Mouse (Mus musculus): ENCODE measurements at regions not wholly inside any gene's neighbourhood (a gene's known extent, or its start where the extent isn't known, plus 50 kb on each side); places are given as distances from the start of the nearest gene placed in this dataset.

DNA sequence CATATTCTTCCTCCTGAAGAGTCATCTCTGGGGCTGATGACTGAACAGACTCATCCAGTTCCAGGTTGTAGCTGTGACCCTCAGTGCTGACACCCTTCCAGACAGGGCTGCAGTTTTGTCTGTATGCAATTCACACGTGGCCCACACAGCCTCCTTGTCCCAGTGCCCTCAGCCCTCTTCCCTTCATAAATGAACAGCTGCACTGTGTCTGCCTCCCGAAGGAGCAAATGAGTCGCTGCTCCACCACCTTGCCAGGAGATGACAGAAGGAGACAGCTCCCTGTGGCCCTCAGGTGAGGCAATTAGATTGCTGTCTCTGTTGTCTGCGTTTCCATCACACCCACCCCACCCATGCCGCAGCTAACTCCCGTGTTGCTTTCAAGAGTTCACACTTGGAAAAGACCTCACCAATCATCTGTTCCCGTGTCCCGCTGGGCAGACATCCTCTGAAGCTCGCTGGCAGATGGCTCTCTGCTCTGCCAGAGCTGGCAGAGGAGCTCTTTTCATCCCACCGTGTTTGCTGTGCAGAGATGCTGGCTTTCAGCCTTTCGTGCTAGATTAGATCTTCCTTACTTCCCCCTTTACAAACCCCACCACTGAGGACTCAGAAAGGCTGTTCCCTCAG lies 135.5 kb upstream of the Slc35f3 start:
- TF ChIP-seq MAFK (IDR thresholded peaks at IDR 0.05; ENCODE audit: insufficient read depth, low read depth, low read length): no peak
- TF ChIP-seq HCFC1 (IDR thresholded peaks at IDR 0.05; ENCODE audit: borderline replicate concordance, insufficient read depth, low read length): no peak
- no peak for TF ChIP-seq ZNF384 (IDR thresholded peaks at IDR 0.05; ENCODE audit: low read depth, low read length)
- TF ChIP-seq CHD2 (IDR thresholded peaks at IDR 0.05; ENCODE audit: low read depth, low read length): no peak
- TF ChIP-seq ZC3H11A (IDR thresholded peaks at IDR 0.05; ENCODE audit: borderline replicate concordance, low read depth, low read length): no peak
- Histone ChIP-seq H3K36me3 (ENCODE audit: control insufficient read depth, insufficient read depth, low read length, poor library complexity, severe bottlenecking) (no peaks in the 10 kb centered on the region), H3K4me3 (ENCODE audit: insufficient read depth in 1 of 2, low read depth in 1 of 2, low read length in 2 of 2, poor library complexity in 1 of 2, severe bottlenecking in 1 of 2) (no peak overlapping the region), H3K9ac (ENCODE audit: insufficient read depth, low read depth, low read length, poor library complexity, severe bottlenecking) (no peak overlapping the region), H3K27ac (ENCODE audit: insufficient read depth, low read depth, low read length, poor library complexity, severe bottlenecking) (no peak overlapping the region), H3K9me3 (ENCODE audit: control insufficient read depth, insufficient read depth, low read depth, low read length) (no peaks in the 10 kb centered on the region), H3K4me1 (ENCODE audit: control insufficient read depth in 2 of 2, insufficient read depth in 2 of 2, low read length in 2 of 2, poor library complexity in 1 of 2) (no peaks in the 10 kb centered on the region)
- DNase-seq (ENCODE audit: low read depth, low spot score): no peak
- in situ Hi-C loops (cut with MboI; ENCODE audit: low sequenced_read_pairs in 2 of 2, unreplicated experiment in 2 of 2): no loop called here

DNA sequence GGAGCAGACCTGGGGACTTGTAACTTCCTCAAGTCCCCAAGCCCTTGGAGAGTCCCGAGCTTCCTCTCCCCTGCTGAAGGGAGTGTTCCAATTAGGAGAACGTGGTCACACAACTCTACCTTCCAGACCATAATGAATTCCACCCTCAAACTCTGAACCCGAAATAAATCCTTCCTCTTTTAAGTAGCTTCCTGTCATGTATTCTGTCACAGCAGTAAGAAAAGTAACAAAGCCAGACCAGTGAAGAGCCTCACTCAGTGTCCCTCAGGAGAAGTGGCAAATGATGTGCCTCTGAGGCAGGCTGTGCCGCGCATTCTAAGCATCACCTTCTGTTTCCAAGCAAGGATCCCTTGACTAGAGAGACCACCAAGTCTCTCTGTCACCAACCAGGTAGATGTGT lies 134.4 kb upstream of the Slc35f3 start:
- DNase-seq (ENCODE audit: low read depth, low spot score): no peak
- Histone ChIP-seq H3K4me1 (ENCODE audit: control insufficient read depth in 2 of 2, insufficient read depth in 2 of 2, low read length in 2 of 2, poor library complexity in 1 of 2) (no peaks in the 10 kb centered on the region), H3K9ac (ENCODE audit: insufficient read depth, low read depth, low read length, poor library complexity, severe bottlenecking) (no peak overlapping the region), H3K36me3 (ENCODE audit: control insufficient read depth, insufficient read depth, low read length, poor library complexity, severe bottlenecking) (no peaks in the 10 kb centered on the region), H3K4me3 (ENCODE audit: insufficient read depth in 1 of 2, low read depth in 1 of 2, low read length in 2 of 2, poor library complexity in 1 of 2, severe bottlenecking in 1 of 2) (no peak overlapping the region), H3K9me3 (ENCODE audit: control insufficient read depth, insufficient read depth, low read depth, low read length) (no peaks in the 10 kb centered on the region), H3K27ac (ENCODE audit: insufficient read depth, low read depth, low read length, poor library complexity, severe bottlenecking) (no peak overlapping the region)
- TF ChIP-seq ZNF384 (IDR thresholded peaks at IDR 0.05; ENCODE audit: low read depth, low read length): no peak
- no peak for TF ChIP-seq ZC3H11A (IDR thresholded peaks at IDR 0.05; ENCODE audit: borderline replicate concordance, low read depth, low read length)
- no peak for TF ChIP-seq CHD2 (IDR thresholded peaks at IDR 0.05; ENCODE audit: low read depth, low read length)
- TF ChIP-seq HCFC1 (IDR thresholded peaks at IDR 0.05; ENCODE audit: borderline replicate concordance, insufficient read depth, low read length): no peak
- no peak for TF ChIP-seq MAFK (IDR thresholded peaks at IDR 0.05; ENCODE audit: insufficient read depth, low read depth, low read length)
- in situ Hi-C loops (cut with MboI; ENCODE audit: low sequenced_read_pairs in 2 of 2, unreplicated experiment in 2 of 2): no loop called here

DNA sequence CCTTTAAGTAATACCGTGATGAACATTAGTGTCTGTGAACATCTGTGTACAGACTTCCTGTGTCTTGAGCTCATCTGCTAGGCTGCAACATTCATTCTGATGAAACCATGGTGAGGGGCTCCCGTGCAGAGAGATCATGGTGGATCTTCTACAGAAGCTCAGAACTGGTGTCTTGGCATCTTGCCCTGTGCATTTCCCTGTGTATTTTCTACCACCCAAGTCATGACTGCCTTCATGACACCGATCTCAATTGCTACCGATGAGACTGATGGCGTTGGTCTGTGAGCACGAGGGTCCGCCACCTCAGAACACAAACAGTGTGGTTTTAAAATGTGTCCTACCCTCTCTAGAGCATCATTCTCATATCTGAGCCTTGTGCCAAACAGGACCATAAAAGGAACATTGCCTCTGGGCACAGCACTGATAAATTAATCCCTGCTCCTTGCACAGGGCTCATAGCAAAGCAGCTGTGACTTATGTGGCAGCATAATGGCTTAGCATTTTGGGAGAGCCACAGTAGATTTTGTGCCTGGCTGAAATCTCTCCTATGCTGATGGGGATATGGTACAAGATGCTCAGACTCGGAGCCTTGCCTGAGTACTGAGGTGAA lies 132.8 kb upstream of the Slc35f3 start:
- Histone ChIP-seq H3K36me3 (ENCODE audit: control insufficient read depth, insufficient read depth, low read length, poor library complexity, severe bottlenecking) (no peaks in the 10 kb centered on the region), H3K27ac (ENCODE audit: insufficient read depth, low read depth, low read length, poor library complexity, severe bottlenecking) (no peak overlapping the region), H3K9me3 (ENCODE audit: control insufficient read depth, insufficient read depth, low read depth, low read length) (no peaks in the 10 kb centered on the region), H3K4me1 (ENCODE audit: control insufficient read depth in 2 of 2, insufficient read depth in 2 of 2, low read length in 2 of 2, poor library complexity in 1 of 2) (no peaks in the 10 kb centered on the region), H3K9ac (ENCODE audit: insufficient read depth, low read depth, low read length, poor library complexity, severe bottlenecking) (no peak overlapping the region), H3K4me3 (ENCODE audit: insufficient read depth in 1 of 2, low read depth in 1 of 2, low read length in 2 of 2, poor library complexity in 1 of 2, severe bottlenecking in 1 of 2) (no peak overlapping the region)
- no peak for DNase-seq (ENCODE audit: low read depth, low spot score)
- TF ChIP-seq ZC3H11A (IDR thresholded peaks at IDR 0.05; ENCODE audit: borderline replicate concordance, low read depth, low read length) (no peak), MAFK (IDR thresholded peaks at IDR 0.05; ENCODE audit: insufficient read depth, low read depth, low read length) (no peak), ZNF384 (IDR thresholded peaks at IDR 0.05; ENCODE audit: low read depth, low read length) (no peak), HCFC1 (IDR thresholded peaks at IDR 0.05; ENCODE audit: borderline replicate concordance, insufficient read depth, low read length) (no peak), CHD2 (IDR thresholded peaks at IDR 0.05; ENCODE audit: low read depth, low read length) (no peak)
- in situ Hi-C loops (cut with MboI; ENCODE audit: low sequenced_read_pairs in 2 of 2, unreplicated experiment in 2 of 2): no loop called here

DNA sequence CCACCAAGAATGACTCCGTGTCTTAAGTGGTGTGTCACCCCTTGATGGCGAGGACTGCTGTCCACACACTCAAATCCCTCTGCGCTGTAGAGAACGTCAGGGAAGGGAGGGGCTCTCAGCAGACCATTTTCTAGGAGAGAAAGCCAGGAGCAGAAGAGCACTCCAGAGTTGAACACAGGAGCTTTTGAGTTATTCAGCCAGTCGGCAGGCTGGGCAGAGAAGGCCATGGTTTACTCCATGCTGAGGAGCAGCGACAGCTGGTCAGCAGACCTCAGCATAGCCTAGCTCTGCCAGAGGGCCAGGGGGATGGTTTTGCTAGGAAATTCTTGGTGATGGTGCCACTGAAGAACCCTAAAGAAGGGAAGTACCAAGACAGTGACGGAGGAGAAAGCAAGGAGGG lies 132.0 kb upstream of the Slc35f3 start:
- in situ Hi-C loops (cut with MboI; ENCODE audit: low sequenced_read_pairs in 2 of 2, unreplicated experiment in 2 of 2): no loop called here
- no peaks in the 10 kb centered on the region for H3K4me1 ChIP-seq (ENCODE audit: control insufficient read depth in 2 of 2, insufficient read depth in 2 of 2, low read length in 2 of 2, poor library complexity in 1 of 2)
- no peak overlapping the region for H3K9ac ChIP-seq (ENCODE audit: insufficient read depth, low read depth, low read length, poor library complexity, severe bottlenecking)

More for the DNA sequence above, 132.0 kb upstream of the Slc35f3 start:
- H3K36me3 ChIP-seq (ENCODE audit: control insufficient read depth, insufficient read depth, low read length, poor library complexity, severe bottlenecking): no peaks in the 10 kb centered on the region
- no peak overlapping the region for H3K27ac ChIP-seq (ENCODE audit: insufficient read depth, low read depth, low read length, poor library complexity, severe bottlenecking)
- H3K9me3 ChIP-seq (ENCODE audit: control insufficient read depth, insufficient read depth, low read depth, low read length): no peaks in the 10 kb centered on the region
- H3K4me3 ChIP-seq (ENCODE audit: insufficient read depth in 1 of 2, low read depth in 1 of 2, low read length in 2 of 2, poor library complexity in 1 of 2, severe bottlenecking in 1 of 2): no peak overlapping the region
- DNase-seq (ENCODE audit: low read depth, low spot score): no peak
- TF ChIP-seq HCFC1 (IDR thresholded peaks at IDR 0.05; ENCODE audit: borderline replicate concordance, insufficient read depth, low read length) (no peak), ZC3H11A (IDR thresholded peaks at IDR 0.05; ENCODE audit: borderline replicate concordance, low read depth, low read length) (no peak), MAFK (IDR thresholded peaks at IDR 0.05; ENCODE audit: insufficient read depth, low read depth, low read length) (no peak), CHD2 (IDR thresholded peaks at IDR 0.05; ENCODE audit: low read depth, low read length) (no peak), ZNF384 (IDR thresholded peaks at IDR 0.05; ENCODE audit: low read depth, low read length) (no peak)
